Mouse (Mus musculus) urinary bladder, adult 18-20 months (tissue): Measurements from ENCODE around the gene Kcnj6.
A peak's percentile ranks its signal among the peaks of the same experiment; 100 is the strongest.
"Not testable (repeated sequence)": the region's sequence is repeated elsewhere in the genome, so short reads cannot be mapped to it uniquely, and the experiment has no call there.

Experiments
- DNase-seq, 2 experiments: peaks; one replicate each; pipeline ENCODE4 v3.0.0; 2022; ENCODE audit warnings: low spot score in 2 of 2, mixed read lengths in 2 of 2

Gene Kcnj6

GRCm38 (mm10) chr16:94850393-94850792, 147.1 kb downstream of the Kcnj6 start:
- no peak for DNase-seq

- no peak for DNase-seq
Observed at GRCm38 (mm10) chr16:94845996-94846395, 151.5 kb downstream of the Kcnj6 start.

GRCm38 (mm10) chr16:94844769-94845168, 152.7 kb downstream of the Kcnj6 start:
- DNase-seq: no peak

GRCm38 (mm10) chr16:94839398-94839797, 158.1 kb downstream of the Kcnj6 start:
- no peak for DNase-seq

- DNase-seq: no peak
Observed at GRCm38 (mm10) chr16:94837881-94838280, 159.6 kb downstream of the Kcnj6 start.

- no peak for DNase-seq
Observed at GRCm38 (mm10) chr16:94834502-94834901, 163.0 kb downstream of the Kcnj6 start.

- no peak for DNase-seq
Observed at GRCm38 (mm10) chr16:94828166-94828565, 169.3 kb downstream of the Kcnj6 start.

- DNase-seq: no peak
Observed at GRCm38 (mm10) chr16:94827092-94827585, 170.4 kb downstream of the Kcnj6 start.

- no peak for DNase-seq
Observed at GRCm38 (mm10) chr16:94825274-94825673, 172.2 kb downstream of the Kcnj6 start.

GRCm38 (mm10) chr16:94822611-94823010, 174.9 kb downstream of the Kcnj6 start:
- DNase-seq: no peak

GRCm38 (mm10) chr16:94821610-94822009, 175.9 kb downstream of the Kcnj6 start:
- no peak for DNase-seq

GRCm38 (mm10) chr16:94816391-94816790, 181.1 kb downstream of the Kcnj6 start:
- no peak for DNase-seq

- DNase-seq: no peak
Observed at GRCm38 (mm10) chr16:94815891-94816290, 181.6 kb downstream of the Kcnj6 start.

- not testable (repeated sequence) for DNase-seq
Observed at GRCm38 (mm10) chr16:94809286-94809685, 188.2 kb downstream of the Kcnj6 start.

GRCm38 (mm10) chr16:94798241-94798640, 199.3 kb downstream of the Kcnj6 start:
- DNase-seq: no peak

- DNase-seq: no peak
Observed at GRCm38 (mm10) chr16:94797366-94797765, 200.1 kb downstream of the Kcnj6 start.

- no peak for DNase-seq
Observed at GRCm38 (mm10) chr16:94793041-94793440, 204.5 kb downstream of the Kcnj6 start.

- no peak for DNase-seq
Observed at GRCm38 (mm10) chr16:94789958-94790357, 207.5 kb downstream of the Kcnj6 start.

GRCm38 (mm10) chr16:94788716-94789115, 208.8 kb downstream of the Kcnj6 start:
- no peak for DNase-seq

GRCm38 (mm10) chr16:94788165-94788564, 209.3 kb downstream of the Kcnj6 start:
- DNase-seq: peak; percentile 12 to 35

- DNase-seq: no peak
Observed at GRCm38 (mm10) chr16:94785873-94786272, 211.6 kb downstream of the Kcnj6 start.

GRCm38 (mm10) chr16:94783696-94784095, 213.8 kb downstream of the Kcnj6 start:
- DNase-seq: no peak

GRCm38 (mm10) chr16:94782110-94782946, 215.2 kb downstream of the Kcnj6 start:
- DNase-seq: no peak
